Mouse (Mus musculus) hematopoietic stem cell, adult 5-6 weeks (primary cell): Measurements from ENCODE around the gene Vps26c. TPM values are rescaled to one million over a fixed set of nuclear protein-coding genes. Genes with fewer than 3 reads are reported as not detected.

Experiments used
- ATAC-seq, 2 experiments: fragments of 125-278 bp in 1 of 2; replicated peaks in 1 of 2; 2 replicates each; pipeline ENCODE4 v1.8.0; 2016 to 2017; ENCODE audit warnings: inconsistent platforms in 2 of 2, mild to moderate bottlenecking in 2 of 2, moderate number of reproducible peaks in 2 of 2, low read depth in 1 of 2, moderate TSS enrichment in 1 of 2; ENCODE audit not compliant: low FRiP score in 2 of 2, poor library complexity in 2 of 2, severe bottlenecking in 2 of 2, insufficient read depth in 1 of 2, low TSS enrichment in 1 of 2
- total RNA-seq: library from RNA; stranded (forward); fragments of 172-1452, 232-1000 nt; gene quantifications from 2 replicates; pipeline ENCODE4 v1.2.3, GENCODE M21; 2017

The Vps26c gene
- total RNA-seq, 1 experiment from 2014 or later, result 21.4 TPM

DNA sequence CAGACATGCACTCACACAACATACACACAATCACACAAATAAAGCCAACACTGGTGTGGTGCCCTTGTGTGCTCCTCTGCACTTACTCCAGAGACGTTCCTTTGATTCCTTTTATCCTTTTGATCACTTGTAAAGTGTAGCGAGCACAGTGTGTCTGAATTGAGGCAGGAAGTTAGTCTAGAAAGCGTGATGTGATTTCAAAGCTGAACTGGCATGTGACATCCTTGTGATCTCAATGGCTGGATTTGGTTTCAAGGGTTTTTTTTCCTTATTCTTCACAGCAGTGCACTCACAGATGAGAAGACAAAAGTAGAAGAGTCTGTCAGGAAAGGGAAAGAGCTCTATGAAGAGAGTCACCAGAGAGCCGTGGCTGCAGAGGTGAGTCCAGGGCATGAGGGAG lies 72.5 kb downstream of the Vps26c start:
- no peak for ATAC-seq

DNA sequence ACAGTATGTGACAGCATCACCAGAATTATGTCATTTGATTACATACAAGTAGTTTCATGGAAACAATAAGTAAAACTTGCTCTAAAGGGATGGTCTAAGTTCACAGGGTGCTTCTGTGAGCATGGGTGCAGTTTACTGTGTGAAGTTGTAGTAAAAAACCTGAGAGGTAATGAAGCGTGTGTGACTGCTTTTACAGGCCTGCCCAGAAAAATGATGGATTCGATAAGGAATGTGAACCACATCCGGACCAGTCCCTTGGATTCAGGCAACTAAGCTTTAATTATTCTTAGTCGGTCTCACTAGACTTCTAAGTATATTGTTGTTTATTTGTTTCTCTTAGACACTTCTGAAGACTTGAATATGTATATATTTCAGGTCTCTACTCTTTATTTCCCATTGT lies 73.9 kb downstream of the Vps26c start:
- ATAC-seq, result no peak

DNA sequence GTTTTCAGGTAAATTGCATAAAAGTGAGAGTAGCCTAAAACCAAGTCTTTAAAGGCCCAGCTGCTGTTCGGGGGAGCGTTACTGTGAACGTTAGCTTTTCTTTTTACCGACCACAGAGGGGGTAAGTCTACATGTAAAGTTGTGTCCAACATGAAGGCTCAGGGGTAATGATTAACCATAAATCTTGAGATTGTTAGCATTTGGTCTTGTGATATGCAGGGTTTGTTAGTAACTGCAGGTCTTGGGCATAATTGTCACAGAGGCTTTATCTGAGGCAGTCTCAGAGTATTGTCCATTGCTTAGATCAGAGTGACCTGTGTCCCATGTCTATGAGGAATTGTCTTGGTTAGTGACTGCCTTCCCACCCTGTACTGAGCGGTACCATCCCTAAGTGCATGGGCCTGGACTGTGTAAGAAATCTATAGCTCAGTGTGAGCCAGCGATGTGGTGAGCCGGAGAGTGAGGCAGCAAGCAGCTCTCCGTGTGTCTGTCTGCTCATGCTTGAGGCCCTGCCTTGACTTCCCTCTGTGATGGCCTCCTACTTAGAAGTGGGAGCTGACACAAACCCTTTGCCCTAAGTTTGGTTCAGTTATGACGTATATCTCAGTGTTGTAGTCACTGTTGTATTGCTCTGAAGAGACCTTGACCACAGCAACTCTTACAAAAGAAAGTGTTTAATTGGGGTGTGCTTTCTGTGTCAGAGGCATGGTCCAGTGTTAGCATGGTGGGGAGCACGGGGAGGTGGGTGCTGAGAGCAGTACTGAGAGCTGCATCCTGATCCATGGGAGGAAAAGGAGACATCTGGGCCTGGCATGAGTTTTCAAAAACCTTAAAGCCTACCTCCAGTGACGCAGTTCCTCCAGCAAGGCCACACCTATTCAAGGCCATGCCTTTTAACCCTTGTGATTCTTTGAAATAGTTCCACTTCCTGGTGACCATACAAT lies 74.8 kb downstream of the Vps26c start:
- ATAC-seq, result no peak

DNA sequence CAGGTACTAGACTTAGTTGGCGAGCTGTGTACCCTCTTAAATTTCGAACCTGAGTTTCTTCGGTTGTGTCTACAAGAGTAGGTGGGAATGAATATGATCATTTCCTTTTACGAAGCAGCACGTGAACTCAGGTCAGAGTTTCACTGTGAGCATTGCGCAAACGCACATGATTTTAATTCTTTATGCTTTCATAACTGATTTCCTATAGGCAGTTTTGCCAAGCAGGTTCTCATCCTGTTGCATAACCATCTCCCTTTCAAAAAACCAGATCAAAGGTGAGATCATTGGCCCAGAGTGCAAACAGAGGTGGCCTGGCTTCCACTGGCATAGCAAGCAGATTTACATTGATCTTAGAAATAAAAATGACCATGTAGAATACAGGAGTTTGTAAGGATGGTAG lies 77.0 kb downstream of the Vps26c start:
- no peak for ATAC-seq

DNA sequence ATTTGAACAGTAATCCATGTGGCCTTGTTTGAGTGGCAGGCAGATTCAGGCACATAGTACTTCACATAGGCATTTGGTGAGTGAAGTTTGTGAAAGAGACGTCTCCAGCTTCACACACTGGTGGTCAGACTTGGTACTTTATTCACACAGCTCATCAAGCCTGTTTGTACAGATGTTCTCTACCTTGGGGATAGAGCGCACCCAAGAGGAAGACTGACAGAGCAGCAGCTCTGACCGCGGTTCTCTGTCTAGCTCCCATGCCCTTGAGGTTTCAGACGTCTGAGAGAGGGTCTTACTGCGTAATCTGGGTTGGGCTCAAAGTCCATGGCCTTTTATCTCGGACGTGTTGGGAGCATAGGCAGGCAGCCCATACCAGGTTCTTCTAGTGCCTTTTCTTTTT lies 77.5 kb downstream of the Vps26c start:
- ATAC-seq, result no peak

Other genes with a start within 250 kb of the Vps26c start
- gene Hlcs, start 213.3 kb downstream of the Vps26c start, total RNA-seq, result 9.8 and 11.7 TPM in 2 replicates
- 1.7 and 2.8 TPM in 2 replicates for gene Ripply3, start 198.4 kb downstream of the Vps26c start, total RNA-seq
- 323 and 338 TPM in 2 replicates for gene Ttc3, start 156.2 kb downstream of the Vps26c start, total RNA-seq
- gene Pigp, start 155.0 kb downstream of the Vps26c start, total RNA-seq, result 33.9 and 60.3 TPM in 2 replicates
- 84.5 and 89.6 TPM in 2 replicates for gene Dyrk1a, start 43.2 kb upstream of the Vps26c start, total RNA-seq